ENCODE assay signal across 8 mouse cellular contexts in genomic region chr6:17750041-17750660, GRCm38 (mm10). TPM values are rescaled to one million over a fixed set of nuclear protein-coding genes. Genes with fewer than 3 reads are reported as not detected.
DNase-seq lines count a peak whose midpoint lies in the region; ATAC-seq and TF ChIP-seq lines count a peak whose summit lies in the region.

No protein-coding gene starts in this region.

- peak overlapping the region; percentile 52 for H3K9ac ChIP-seq in lung, embryonic 14.5 days
- no peak overlapping the region for H3K9ac ChIP-seq in embryonic facial prominence, embryonic 14.5 days (ENCODE audit: low read depth, low read length)
- peak overlapping the region; percentile 87 for H3K9ac ChIP-seq in hindbrain, embryonic 13.5 days
- H3K9ac ChIP-seq in neural tube, embryonic 13.5 days, result peak overlapping the region; percentile 82

- no peak for DNase-seq in lung, embryonic 14.5 days
- no peak for DNase-seq in lung, adult 2 months
- no peak for DNase-seq in embryonic facial prominence, embryonic 14.5 days (ENCODE audit: low spot score)
- DNase-seq in thymus, postnatal 25 days, result no peak
- no peak for DNase-seq in layer of hippocampus, adult 11-12 months (ENCODE audit: low spot score)
- DNase-seq in layer of hippocampus, adult 8-10 months (ENCODE audit: low spot score in 2 of 2), result no peak

- 47% methylated on average over 9 of the region's 9 CpGs for WGBS in lung, embryonic 14.5 days
- WGBS in lung, adult 2 months, result 69% methylated on average over 9 of the region's 9 CpGs
- WGBS in embryonic facial prominence, embryonic 14.5 days, result 74% methylated on average over 9 of the region's 9 CpGs
- WGBS in hindbrain, embryonic 13.5 days, result 48% methylated on average over 9 of the region's 9 CpGs
- WGBS in neural tube, embryonic 13.5 days, result 45% methylated on average over 9 of the region's 9 CpGs

- no peaks in the 10 kb centered on the region for H3K9me3 ChIP-seq in lung, embryonic 14.5 days (ENCODE audit: low read depth, low read length)
- no peaks in the 10 kb centered on the region for H3K9me3 ChIP-seq in embryonic facial prominence, embryonic 14.5 days (ENCODE audit: control insufficient read depth, low read length)
- H3K9me3 ChIP-seq in hindbrain, embryonic 13.5 days, result no peaks in the 10 kb centered on the region
- no peaks in the 10 kb centered on the region for H3K9me3 ChIP-seq in neural tube, embryonic 13.5 days

- H3K27me3 ChIP-seq in lung, embryonic 14.5 days (ENCODE audit: insufficient read depth, low read length), result no peaks in the 10 kb centered on the region
- H3K27me3 ChIP-seq in embryonic facial prominence, embryonic 14.5 days (replicated peaks; ENCODE audit: control insufficient read depth, insufficient read depth, low read length), result no peaks in the 10 kb centered on the region
- no peaks in the 10 kb centered on the region for H3K27me3 ChIP-seq in hindbrain, embryonic 13.5 days
- H3K27me3 ChIP-seq in neural tube, embryonic 13.5 days, result no peaks in the 10 kb centered on the region

- peak overlapping the region; percentile 66 for H3K4me2 ChIP-seq in lung, embryonic 14.5 days
- peak overlapping the region; percentile 72 for H3K4me2 ChIP-seq in embryonic facial prominence, embryonic 14.5 days (ENCODE audit: low read depth, low read length)
- peak overlapping the region; percentile 68 for H3K4me2 ChIP-seq in hindbrain, embryonic 13.5 days
- peak overlapping the region; percentile 69 for H3K4me2 ChIP-seq in neural tube, embryonic 13.5 days

- no peak overlapping the region for H3K27ac ChIP-seq in lung, embryonic 14.5 days (ENCODE audit: low read depth)
- H3K27ac ChIP-seq in embryonic facial prominence, embryonic 14.5 days (replicated peaks; ENCODE audit: low read depth, low read length), result no peak overlapping the region
- H3K27ac ChIP-seq in hindbrain, embryonic 13.5 days, result peak overlapping the region; percentile 99
- H3K27ac ChIP-seq in neural tube, embryonic 13.5 days (replicated peaks), result peak overlapping the region; percentile 97

- no peaks in the 10 kb centered on the region for H3K36me3 ChIP-seq in lung, embryonic 14.5 days (ENCODE audit: insufficient read depth)
- no peaks in the 10 kb centered on the region for H3K36me3 ChIP-seq in embryonic facial prominence, embryonic 14.5 days (ENCODE audit: control insufficient read depth, insufficient read depth, low read length)
- no peaks in the 10 kb centered on the region for H3K36me3 ChIP-seq in hindbrain, embryonic 13.5 days
- H3K36me3 ChIP-seq in neural tube, embryonic 13.5 days, result no peaks in the 10 kb centered on the region

- peaks cover 10% of the 10 kb centered on the region for H3K4me1 ChIP-seq in lung, embryonic 14.5 days (ENCODE audit: insufficient read depth)
- 0 out of 2 replicates have a peak, but pooled peaks cover 2% of the 10 kb centered on the region for H3K4me1 ChIP-seq in lung, adult 2 months (ENCODE audit: control insufficient read depth, insufficient read depth, low read length)
- H3K4me1 ChIP-seq in embryonic facial prominence, embryonic 14.5 days (ENCODE audit: control insufficient read depth, insufficient read depth, low read length), result peaks cover 6% of the 10 kb centered on the region; the same call in 1 of the 2 replicates
- H3K4me1 ChIP-seq in hindbrain, embryonic 13.5 days (replicated peaks), result peaks cover 28% of the 10 kb centered on the region
- peaks cover 37% of the 10 kb centered on the region for H3K4me1 ChIP-seq in neural tube, embryonic 13.5 days (replicated peaks)

- no peak for TF ChIP-seq POLR2A in lung, adult 2 months (IDR thresholded peaks at IDR 0.05; ENCODE audit: borderline replicate concordance, extremely low read depth, low read depth, low read length)

- no peak for TF ChIP-seq CTCF in lung, embryonic 14.5 days (IDR thresholded peaks at IDR 0.05; ENCODE audit: low read depth)
- no peak for TF ChIP-seq CTCF in lung, adult 2 months (IDR thresholded peaks at IDR 0.05; ENCODE audit: insufficient read depth, low read length)

- ATAC-seq in lung, embryonic 14.5 days (ENCODE audit: insufficient read depth), result no peak
- no peak for ATAC-seq in embryonic facial prominence, embryonic 14.5 days (ENCODE audit: low read depth)
- no peak for ATAC-seq in hindbrain, embryonic 13.5 days (ENCODE audit: low FRiP score)
- ATAC-seq in neural tube, embryonic 13.5 days (ENCODE audit: low read depth), result peak; percentile 26; the same call in 1 of the 2 replicates

- peak overlapping the region; percentile 38 for H3K4me3 ChIP-seq in lung, embryonic 14.5 days (ENCODE audit: low read depth, low read length)
- no peak overlapping the region for H3K4me3 ChIP-seq in lung, adult 2 months (replicated peaks; ENCODE audit: extremely low read depth, low read depth, low read length)
- 0 out of 2 replicates have a peak overlapping the region, but pooled peaks have one; percentile 41 for H3K4me3 ChIP-seq in embryonic facial prominence, embryonic 14.5 days (ENCODE audit: low read depth, low read length)
- peak overlapping the region; percentile 47 for H3K4me3 ChIP-seq in hindbrain, embryonic 13.5 days
- H3K4me3 ChIP-seq in neural tube, embryonic 13.5 days, result peak overlapping the region; percentile 53

RNA-seq across cellular contexts. Expression of gene St7, which starts 57.4 kb away (rescaled TPM):
- 44.0 and 48.7 TPM in 2 replicates for polyA plus RNA-seq in lung, embryonic 14.5 days (2014; fragmentation: Nextera tagmentation; extraction: Ambion mirVana)
- 6.3 and 9.9 TPM in 2 replicates for polyA plus RNA-seq in lung, adult 2 months (2012; rRNA removed)
- 25.0 and 31.1 TPM in 2 replicates for polyA plus RNA-seq in embryonic facial prominence, embryonic 14.5 days (2014; fragmentation: Nextera tagmentation; extraction: Ambion mirVana)
- 56.1 and 57.8 TPM in 2 replicates for polyA plus RNA-seq in hindbrain, embryonic 13.5 days (2015; fragmentation: Nextera tagmentation; extraction: Ambion mirVana)
- polyA plus RNA-seq in neural tube, embryonic 13.5 days (2015; fragmentation: Nextera tagmentation; extraction: Ambion mirVana), result 56.9 and 60.6 TPM in 2 replicates
- 10 to 100 TPM; 31.5 to 58.0 (median 46.3) TPM for total RNA-seq in layer of hippocampus, adult 8-10 months (2022)

Comparison
In these comparisons a context has a peak if more than half of its experiments do, and no peak if none do; other contexts are left out.
1. H3K27ac ChIP-seq: peak in hindbrain, embryonic 13.5 days (single experiment) and neural tube, embryonic 13.5 days (single experiment); none in lung, embryonic 14.5 days (single experiment) and embryonic facial prominence, embryonic 14.5 days (single experiment).
2. Peak in every context shown above with its lines, with median percentiles within 50 percentile points of each other: H3K4me2 ChIP-seq.